ENCODE assay signal across 15 mouse cellular contexts in genomic region chr15:80490151-80490550, GRCm38 (mm10).
"Had no signal": no experiment of that assay in that cellular context is flagged by ENCODE, and none has a peak within 500 bp of the region (broad histone marks: within the 10 kb centered on the region; RNA-seq: fewer than 3 reads in every experiment).

No protein-coding gene starts in this region.

- DNase-seq: lung, adult 2 months; lung, postnatal 14 days; lung, postnatal 36 days; right cerebral cortex, postnatal 14 days; thymus, adult 2 months; thymus, postnatal 36 days had no signal

- H3K27me3 ChIP-seq: lung, embryonic 15.5 days; midbrain, embryonic 15.5 days; stomach, embryonic 15.5 days had no signal

- H3K4me3 ChIP-seq: lung, embryonic 15.5 days; megakaryocyte, embryonic 14.5 days; midbrain, embryonic 13.5 days; midbrain, embryonic 15.5 days; neural tube, embryonic 12.5 days; stomach, embryonic 15.5 days had no signal

- H3K27ac ChIP-seq: lung, embryonic 15.5 days; macrophage; midbrain, embryonic 13.5 days; midbrain, embryonic 15.5 days; neural tube, embryonic 12.5 days; stomach, embryonic 15.5 days; stomach, postnatal 0 days had no signal

- ATAC-seq: lung, postnatal 0 days; midbrain, embryonic 13.5 days; midbrain, embryonic 15.5 days had no signal
